Mouse (Mus musculus) hindbrain, embryonic 13.5 days (tissue): ENCODE data around the gene Pafah2. TPM values are rescaled to one million over a fixed set of nuclear protein-coding genes. Genes with fewer than 3 reads are reported as not detected.

Experiments used
- ATAC-seq: fragments of 200-750 bp; cut with Nextera tagmentation; 2 replicates; pipeline ENCODE4 v1.8.0; 2017; ENCODE audit warnings: moderate TSS enrichment; ENCODE audit not compliant: low FRiP score
- H3K27ac ChIP-seq: fragments of 300-500 bp; sonication (generic); 2 replicates; pipeline ENCODE4 v1.5.1; 2015; ENCODE audit warnings: inconsistent platforms, mild to moderate bottlenecking, moderate library complexity
- H3K27me3 ChIP-seq: fragments of 300-500 bp; sonication (generic); 2 replicates; pipeline ENCODE4 v1.6.1; 2015; ENCODE audit warnings: mild to moderate bottlenecking, inconsistent platforms
- H3K36me3 ChIP-seq: fragments of 300-500 bp; sonication (generic); 2 replicates; pipeline ENCODE4 v1.6.1; 2015; ENCODE audit warnings: mild to moderate bottlenecking, inconsistent platforms
- H3K4me1 ChIP-seq: fragments of 300-500 bp; sonication (generic); replicated peaks from 2 replicates; pipeline ENCODE4 v1.6.1; 2015; ENCODE audit warnings: inconsistent platforms
- H3K4me2 ChIP-seq: fragments of 300-500 bp; sonication (generic); 2 replicates; pipeline ENCODE4 v1.6.1; 2015; ENCODE audit warnings: inconsistent platforms, mild to moderate bottlenecking, moderate library complexity
- H3K4me3 ChIP-seq: fragments of 300-500 bp; sonication (generic); 2 replicates; pipeline ENCODE4 v1.5.1; 2015; ENCODE audit warnings: mild to moderate bottlenecking, inconsistent platforms
- H3K9ac ChIP-seq: fragments of 300-500 bp; sonication (generic); 2 replicates; pipeline ENCODE4 v1.6.1; 2015; ENCODE audit warnings: mild to moderate bottlenecking, inconsistent platforms
- H3K9me3 ChIP-seq: fragments of 300-500 bp; sonication (generic); 2 replicates; pipeline ENCODE4 v1.6.1; 2016; ENCODE audit warnings: inconsistent platforms
- WGBS: fragments of 180-500 bp; shearing (Covaris S2); methylation state at CpG from one replicate; pipeline ENCODE4 v1.1.7; 2015; 5-methylcytosine and 5-hydroxymethylcytosine counted together
- polyA plus RNA-seq: library from polyadenylated mRNA; unstranded; fragments of >200 nt; fragmentation: Nextera tagmentation; extraction: Ambion mirVana; gene quantifications from 2 replicates; pipeline ENCODE4 v1.2.1, GENCODE M21; 2015

Gene Pafah2
- polyA plus RNA-seq, 1 experiment from 2014 or later: 7.8 TPM

DNA sequence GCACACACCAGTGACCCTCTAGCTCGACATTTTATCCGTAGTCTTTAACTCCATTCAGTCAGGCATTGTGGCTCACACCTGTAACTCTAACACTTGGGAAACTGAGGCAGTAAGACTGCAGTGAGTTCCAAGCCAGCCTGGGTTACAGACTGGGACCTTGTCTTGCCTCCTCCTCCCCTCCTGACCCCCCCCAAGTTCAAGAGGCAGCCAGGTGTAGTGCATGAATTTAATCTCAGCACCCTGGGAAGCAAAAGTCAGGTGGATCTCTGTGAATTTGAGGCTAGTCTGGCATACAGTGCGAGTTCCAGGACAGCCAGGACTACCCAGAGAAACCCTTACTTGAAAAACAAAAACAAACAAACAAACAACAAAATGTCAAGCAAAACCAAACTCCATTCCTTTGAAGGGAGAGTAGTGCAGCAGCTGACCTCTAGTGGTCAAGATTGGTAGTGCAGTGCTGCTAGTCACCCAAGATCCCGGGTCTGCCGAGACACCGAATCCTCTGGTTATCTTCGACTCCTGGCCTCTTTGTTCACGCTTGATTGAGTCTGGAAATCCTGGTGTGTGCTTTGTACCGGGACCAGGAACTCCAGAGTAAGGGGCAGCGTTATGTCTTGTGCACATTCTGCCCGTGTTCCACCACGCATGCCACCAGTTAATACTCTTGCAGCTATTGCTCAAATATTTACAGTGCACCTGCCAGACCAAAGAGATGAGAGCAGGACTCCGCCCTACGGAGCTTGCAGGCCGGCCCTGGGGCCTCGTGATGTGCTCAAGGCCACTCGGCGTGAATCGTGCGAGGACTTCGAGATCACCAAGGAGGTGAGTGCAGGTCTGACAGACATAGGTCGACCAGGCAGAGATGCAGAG lies 39.3 kb upstream of the Pafah2 start:
- no peaks in the 10 kb centered on the region for H3K36me3 ChIP-seq
- H3K27me3 ChIP-seq: peaks cover 30% of the 10 kb centered on the region
- peak; percentile 58; the same call in 1 of the 2 replicates for ATAC-seq
- H3K4me1 ChIP-seq: peaks cover 18% of the 10 kb centered on the region
- H3K4me3 ChIP-seq: peak overlapping the region; percentile 22
- H3K9ac ChIP-seq: peak overlapping the region; percentile 58
- H3K9me3 ChIP-seq: no peaks in the 10 kb centered on the region
- H3K27ac ChIP-seq: no peak overlapping the region
- WGBS: 20% methylated on average over 22 of the region's 22 CpGs
- peak overlapping the region; percentile 47 for H3K4me2 ChIP-seq

GRCm38 (mm10) chr4:134357461-134357771 lies 38.7 kb upstream of the Pafah2 start:
- H3K4me3 ChIP-seq: peak overlapping the region; percentile 22
- H3K27ac ChIP-seq: no peak overlapping the region
- peaks cover 12% of the 10 kb centered on the region for H3K4me1 ChIP-seq
- ATAC-seq: no peak; the same call in 1 of the 2 replicates
- H3K9me3 ChIP-seq: no peaks in the 10 kb centered on the region
- 42% methylated on average over 17 of the region's 17 CpGs for WGBS
- H3K36me3 ChIP-seq: no peaks in the 10 kb centered on the region
- peak overlapping the region; percentile 47 for H3K4me2 ChIP-seq
- peak overlapping the region; percentile 58 for H3K9ac ChIP-seq
- peaks cover 30% of the 10 kb centered on the region for H3K27me3 ChIP-seq

DNA sequence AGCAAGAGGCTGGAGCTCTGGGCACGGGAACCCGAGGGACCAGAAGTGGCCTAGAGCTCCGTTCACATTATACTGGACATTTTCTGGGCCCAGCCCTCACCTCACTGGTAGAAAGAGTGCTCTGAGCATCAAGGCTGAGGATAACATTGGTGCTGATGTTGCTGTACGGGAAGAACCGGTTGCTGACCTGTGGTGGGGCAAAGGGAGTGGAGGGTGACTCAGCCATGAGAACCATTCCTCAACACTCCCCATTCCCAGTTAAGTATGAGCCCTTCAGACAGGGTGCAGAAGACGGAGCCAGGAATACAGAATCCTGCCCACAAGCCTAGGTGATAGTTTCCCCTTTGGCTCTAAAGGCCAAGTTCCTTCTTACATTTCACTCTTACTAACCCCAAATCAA lies 36.5 kb upstream of the Pafah2 start:
- ATAC-seq: no peak
- Histone ChIP-seq H3K27ac (no peak overlapping the region), H3K4me1 (peaks cover 10% of the 10 kb centered on the region), H3K4me2 (no peak overlapping the region), H3K36me3 (no peaks in the 10 kb centered on the region), H3K9me3 (no peaks in the 10 kb centered on the region), H3K4me3 (no peak overlapping the region), H3K9ac (no peak overlapping the region), H3K27me3 (peaks cover 39% of the 10 kb centered on the region)
- WGBS: 88% methylated on average over 6 of the region's 6 CpGs

DNA sequence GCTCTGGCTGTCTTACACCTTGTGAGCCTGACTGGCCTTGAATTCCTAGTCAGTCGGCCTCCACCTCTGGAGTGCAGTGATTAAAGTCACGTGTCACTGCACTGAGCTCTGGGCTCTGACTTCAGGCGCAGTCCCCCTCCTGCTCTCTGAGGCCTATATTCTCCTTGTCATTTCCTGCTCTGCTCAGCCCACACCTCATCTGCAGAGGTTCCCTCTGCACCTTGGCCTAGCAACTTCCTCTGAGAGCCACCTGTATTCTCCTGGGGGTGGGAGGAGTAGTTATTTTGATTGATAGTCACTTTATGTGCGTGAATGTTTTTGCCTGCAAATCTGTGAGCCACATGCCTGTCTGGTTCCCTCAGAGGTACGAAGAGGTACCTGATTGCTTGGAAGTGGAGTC lies 34.9 kb upstream of the Pafah2 start:
- H3K9ac ChIP-seq: no peak overlapping the region
- no peak overlapping the region for H3K4me2 ChIP-seq
- H3K27me3 ChIP-seq: peaks cover 44% of the 10 kb centered on the region
- 48% methylated on average over 4 of the region's 5 CpGs for WGBS
- H3K27ac ChIP-seq: no peak overlapping the region
- H3K36me3 ChIP-seq: no peaks in the 10 kb centered on the region
- no peak overlapping the region for H3K4me3 ChIP-seq
- peaks cover 10% of the 10 kb centered on the region for H3K4me1 ChIP-seq
- ATAC-seq: no peak
- H3K9me3 ChIP-seq: no peaks in the 10 kb centered on the region

GRCm38 (mm10) chr4:134362124-134362523 lies 34.0 kb upstream of the Pafah2 start:
- Histone ChIP-seq H3K27me3 (peaks cover 50% of the 10 kb centered on the region), H3K4me3 (no peak overlapping the region), H3K9me3 (no peaks in the 10 kb centered on the region), H3K4me1 (peaks cover 8% of the 10 kb centered on the region), H3K27ac (no peak overlapping the region), H3K36me3 (no peaks in the 10 kb centered on the region), H3K4me2 (no peak overlapping the region), H3K9ac (no peak overlapping the region)
- ATAC-seq: no peak
- 73% methylated on average over 9 of the region's 9 CpGs for WGBS

- WGBS: 23% methylated on average over 9 of the region's 9 CpGs
- no peak for ATAC-seq
- H3K27me3 ChIP-seq: peaks cover 50% of the 10 kb centered on the region
- no peak overlapping the region for H3K4me3 ChIP-seq
- H3K4me1 ChIP-seq: peaks cover 3% of the 10 kb centered on the region
- H3K4me2 ChIP-seq: no peak overlapping the region
- H3K9ac ChIP-seq: no peak overlapping the region
- no peaks in the 10 kb centered on the region for H3K36me3 ChIP-seq
- no peaks in the 10 kb centered on the region for H3K9me3 ChIP-seq
- no peak overlapping the region for H3K27ac ChIP-seq
Observed at GRCm38 (mm10) chr4:134362586-134362985, 33.5 kb upstream of the Pafah2 start.

- no peak for ATAC-seq
- no peak overlapping the region for H3K9ac ChIP-seq
- H3K36me3 ChIP-seq: no peaks in the 10 kb centered on the region
- 52% methylated on average over 5 of the region's 5 CpGs for WGBS
- no peak overlapping the region for H3K27ac ChIP-seq
- H3K9me3 ChIP-seq: no peaks in the 10 kb centered on the region
- no peaks in the 10 kb centered on the region for H3K4me1 ChIP-seq
- H3K27me3 ChIP-seq: peaks cover 62% of the 10 kb centered on the region
- no peak overlapping the region for H3K4me3 ChIP-seq
- no peak overlapping the region for H3K4me2 ChIP-seq
Observed at GRCm38 (mm10) chr4:134365280-134365679, 30.8 kb upstream of the Pafah2 start.

- Histone ChIP-seq H3K4me2 (peak overlapping the region; percentile 81), H3K9ac (peak overlapping the region; percentile 65), H3K27ac (no peak overlapping the region), H3K27me3 (peaks cover 70% of the 10 kb centered on the region), H3K4me3 (peak overlapping the region; percentile 50), H3K9me3 (no peaks in the 10 kb centered on the region), H3K36me3 (no peaks in the 10 kb centered on the region), H3K4me1 (peaks cover 21% of the 10 kb centered on the region)
- no peak for ATAC-seq
- WGBS: under 1% methylated on average over 18 of the region's 18 CpGs
Observed at GRCm38 (mm10) chr4:134370649-134371221, 25.4 kb upstream of the Pafah2 start.

DNA sequence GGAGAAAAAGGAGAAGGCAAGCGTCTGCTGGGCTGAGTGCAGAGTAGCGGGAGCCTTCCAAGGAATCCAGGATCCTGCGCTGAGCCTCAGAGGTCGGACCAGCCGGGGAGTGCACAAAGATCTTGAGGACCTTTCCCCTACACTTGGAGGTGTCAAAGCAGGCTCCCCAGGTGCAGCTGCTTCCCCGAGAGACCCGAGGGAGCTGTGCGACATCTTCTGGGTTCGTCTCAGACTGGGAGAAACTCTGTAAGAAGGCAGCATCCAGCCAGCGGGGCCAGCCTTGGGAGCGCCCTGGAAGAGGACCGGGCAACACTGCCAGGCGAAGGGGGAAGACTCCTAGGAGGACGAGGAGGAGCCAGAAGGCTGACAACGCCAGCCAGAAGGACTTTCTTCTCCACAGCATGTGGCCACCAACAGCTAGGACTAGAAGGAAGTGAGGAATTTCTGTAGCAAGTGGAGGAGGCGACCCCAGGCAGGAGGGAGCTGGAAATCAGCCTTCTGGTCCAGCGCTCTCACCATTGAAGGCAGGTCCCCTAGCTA lies 24.7 kb upstream of the Pafah2 start:
- Histone ChIP-seq H3K4me2 (peak overlapping the region; percentile 81), H3K36me3 (no peaks in the 10 kb centered on the region), H3K9me3 (no peaks in the 10 kb centered on the region), H3K9ac (peak overlapping the region; percentile 65), H3K27ac (no peak overlapping the region), H3K4me1 (peaks cover 21% of the 10 kb centered on the region), H3K4me3 (peak overlapping the region; percentile 50), H3K27me3 (peaks cover 64% of the 10 kb centered on the region)
- under 1% methylated on average over 17 of the region's 17 CpGs for WGBS
- no peak for ATAC-seq

- peak; percentile 90 for ATAC-seq
- H3K4me3 ChIP-seq: peak overlapping the region; percentile 50
- H3K4me1 ChIP-seq: peaks cover 21% of the 10 kb centered on the region
- WGBS: under 1% methylated on average over 16 of the region's 16 CpGs
- no peaks in the 10 kb centered on the region for H3K9me3 ChIP-seq
- H3K9ac ChIP-seq: peak overlapping the region; percentile 66
- H3K27me3 ChIP-seq: peaks cover 60% of the 10 kb centered on the region
- H3K4me2 ChIP-seq: peak overlapping the region; percentile 81
- H3K36me3 ChIP-seq: no peaks in the 10 kb centered on the region
- H3K27ac ChIP-seq: no peak overlapping the region
Observed at GRCm38 (mm10) chr4:134372294-134372747, 23.8 kb upstream of the Pafah2 start.

DNA sequence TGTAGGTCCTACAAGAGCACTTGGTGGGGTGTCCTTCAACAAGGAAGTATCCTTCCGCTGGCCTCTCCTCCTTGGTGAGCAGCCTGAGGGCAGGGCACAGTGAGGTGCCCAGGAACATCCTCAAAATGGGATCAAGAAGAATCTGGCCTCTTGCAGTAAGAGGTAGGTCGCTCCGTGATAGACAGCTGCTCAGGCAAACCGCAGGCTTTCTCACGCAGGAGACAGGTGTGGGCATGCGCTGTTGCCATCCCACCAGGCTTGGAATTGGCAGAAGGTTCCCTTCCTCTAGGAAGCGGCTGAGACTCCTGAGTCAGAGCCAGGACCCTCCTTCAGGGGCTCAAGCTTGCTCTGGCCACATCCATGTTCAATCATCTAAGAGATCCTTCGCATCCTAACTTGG lies 22.8 kb upstream of the Pafah2 start:
- Histone ChIP-seq H3K4me1 (peaks cover 24% of the 10 kb centered on the region), H3K9ac (no peak overlapping the region), H3K4me3 (no peak overlapping the region), H3K4me2 (no peak overlapping the region; the same call in 1 of the 2 replicates), H3K9me3 (no peaks in the 10 kb centered on the region), H3K27ac (no peak overlapping the region), H3K36me3 (no peaks in the 10 kb centered on the region), H3K27me3 (peaks cover 50% of the 10 kb centered on the region)
- ATAC-seq: no peak
- 81% methylated on average over 8 of the region's 8 CpGs for WGBS

DNA sequence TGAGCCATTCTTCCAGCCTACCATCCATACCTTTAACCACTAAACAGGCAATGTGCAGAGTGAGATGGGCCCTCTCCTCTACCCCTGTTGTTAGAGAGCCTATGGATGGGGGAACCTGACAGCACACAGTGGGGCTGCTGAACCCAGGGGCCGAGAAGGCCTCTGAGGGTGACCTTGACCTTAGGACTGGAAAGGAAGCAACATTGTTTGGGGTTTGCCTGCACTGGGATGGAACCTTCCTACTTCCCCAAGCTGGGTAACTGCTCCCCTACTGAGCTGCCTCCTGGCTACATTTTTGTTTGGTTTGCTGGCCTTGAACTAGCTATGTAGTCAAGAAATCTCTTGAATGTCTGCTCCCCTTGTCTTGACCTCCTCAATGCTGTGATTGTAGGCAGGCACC lies 21.8 kb upstream of the Pafah2 start:
- no peaks in the 10 kb centered on the region for H3K36me3 ChIP-seq
- H3K4me2 ChIP-seq: no peak overlapping the region
- H3K4me3 ChIP-seq: no peak overlapping the region
- ATAC-seq: no peak
- H3K9me3 ChIP-seq: no peaks in the 10 kb centered on the region
- H3K27ac ChIP-seq: no peak overlapping the region
- H3K4me1 ChIP-seq: peaks cover 26% of the 10 kb centered on the region
- WGBS: 65% methylated on average over 1 of the region's 1 CpGs
- no peak overlapping the region for H3K9ac ChIP-seq
- H3K27me3 ChIP-seq: peaks cover 40% of the 10 kb centered on the region
